Mouse (Mus musculus): ENCODE data around the gene Utp11. TPM values are rescaled to one million over a fixed set of nuclear protein-coding genes. Genes with fewer than 3 reads are reported as not detected.

Gene Utp11
- polyA plus RNA-seq, 1 experiment, result 0.85 TPM

- H3K36me3 ChIP-seq (ENCODE audit: control insufficient read depth, insufficient read depth, low read length), result peaks cover 56% of the 10 kb centered on the region
- no peaks in the 10 kb centered on the region for H3K27me3 ChIP-seq (ENCODE audit: control insufficient read depth, insufficient read depth, low read length)
- H3K27ac ChIP-seq (ENCODE audit: insufficient read depth, low read depth, low read length), result no peak overlapping the region
- TF ChIP-seq POLR2A (IDR thresholded peaks at IDR 0.05; ENCODE audit: low read depth, low read length) (no peak), CTCF (IDR thresholded peaks at IDR 0.05; ENCODE audit: extremely low read depth, insufficient read length, insufficient replicate concordance, low read depth, low read length) (no peak)
- WGBS, result 38% methylated on average over 4 of the region's 4 CpGs
- H3K4me1 ChIP-seq (ENCODE audit: control insufficient read depth, insufficient read depth, insufficient read length, low read length), result no peaks in the 10 kb centered on the region
- no peak overlapping the region for H3K4me3 ChIP-seq (ENCODE audit: low read depth, low read length)
Observed at GRCm38 (mm10) chr4:124683474-124683873, 9.9 kb downstream of the Utp11 start.

- Histone ChIP-seq H3K4me1 (ENCODE audit: control insufficient read depth, insufficient read depth, insufficient read length, low read length) (no peaks in the 10 kb centered on the region), H3K27me3 (ENCODE audit: control insufficient read depth, insufficient read depth, low read length) (no peaks in the 10 kb centered on the region), H3K27ac (ENCODE audit: insufficient read depth, low read depth, low read length) (no peak overlapping the region), H3K4me3 (ENCODE audit: low read depth, low read length) (no peak overlapping the region), H3K36me3 (ENCODE audit: control insufficient read depth, insufficient read depth, low read length) (peaks cover 60% of the 10 kb centered on the region)
- TF ChIP-seq POLR2A (IDR thresholded peaks at IDR 0.05; ENCODE audit: low read depth, low read length) (no peak), CTCF (IDR thresholded peaks at IDR 0.05; ENCODE audit: extremely low read depth, insufficient read length, insufficient replicate concordance, low read depth, low read length) (no peak)
- WGBS, result 55% methylated on average over 7 of the region's 7 CpGs
Observed at GRCm38 (mm10) chr4:124682270-124682669, 11.1 kb downstream of the Utp11 start.

GRCm38 (mm10) chr4:124675958-124676357 lies 17.4 kb downstream of the Utp11 start:
- peaks cover 24% of the 10 kb centered on the region for H3K36me3 ChIP-seq (ENCODE audit: control insufficient read depth, insufficient read depth, low read length)
- H3K27me3 ChIP-seq (ENCODE audit: control insufficient read depth, insufficient read depth, low read length), result peaks cover 9% of the 10 kb centered on the region
- H3K4me3 ChIP-seq (ENCODE audit: low read depth, low read length), result no peak overlapping the region
- TF ChIP-seq POLR2A (IDR thresholded peaks at IDR 0.05; ENCODE audit: low read depth, low read length) (no peak), CTCF (IDR thresholded peaks at IDR 0.05; ENCODE audit: extremely low read depth, insufficient read length, insufficient replicate concordance, low read depth, low read length) (no peak)
- H3K27ac ChIP-seq (ENCODE audit: insufficient read depth, low read depth, low read length), result no peak overlapping the region
- 88% methylated on average over 6 of the region's 6 CpGs for WGBS
- no peaks in the 10 kb centered on the region for H3K4me1 ChIP-seq (ENCODE audit: control insufficient read depth, insufficient read depth, insufficient read length, low read length)

- Histone ChIP-seq H3K4me1 (ENCODE audit: control insufficient read depth, insufficient read depth, insufficient read length, low read length) (no peaks in the 10 kb centered on the region), H3K36me3 (ENCODE audit: control insufficient read depth, insufficient read depth, low read length) (peaks cover 16% of the 10 kb centered on the region), H3K27ac (ENCODE audit: insufficient read depth, low read depth, low read length) (no peak overlapping the region), H3K27me3 (ENCODE audit: control insufficient read depth, insufficient read depth, low read length) (peaks cover 9% of the 10 kb centered on the region), H3K4me3 (ENCODE audit: low read depth, low read length) (no peak overlapping the region)
- WGBS, result 5% methylated on average over 4 of the region's 4 CpGs
- TF ChIP-seq CTCF (IDR thresholded peaks at IDR 0.05; ENCODE audit: extremely low read depth, insufficient read length, insufficient replicate concordance, low read depth, low read length), result peak; percentile 80
- TF ChIP-seq POLR2A (IDR thresholded peaks at IDR 0.05; ENCODE audit: low read depth, low read length), result no peak
Observed at GRCm38 (mm10) chr4:124675037-124675436, 18.4 kb downstream of the Utp11 start.

- H3K36me3 ChIP-seq (ENCODE audit: control insufficient read depth, insufficient read depth, low read length), result peaks cover 12% of the 10 kb centered on the region
- no peak overlapping the region for H3K27ac ChIP-seq (ENCODE audit: insufficient read depth, low read depth, low read length)
- peaks cover 9% of the 10 kb centered on the region for H3K27me3 ChIP-seq (ENCODE audit: control insufficient read depth, insufficient read depth, low read length)
- H3K4me3 ChIP-seq (ENCODE audit: low read depth, low read length), result no peak overlapping the region
- H3K4me1 ChIP-seq (ENCODE audit: control insufficient read depth, insufficient read depth, insufficient read length, low read length), result no peaks in the 10 kb centered on the region
- TF ChIP-seq CTCF (IDR thresholded peaks at IDR 0.05; ENCODE audit: extremely low read depth, insufficient read length, insufficient replicate concordance, low read depth, low read length) (no peak), POLR2A (IDR thresholded peaks at IDR 0.05; ENCODE audit: low read depth, low read length) (no peak)
- 82% methylated on average over 17 of the region's 17 CpGs for WGBS
Observed at GRCm38 (mm10) chr4:124674334-124675032, 18.9 kb downstream of the Utp11 start.

- 8% methylated on average over 30 of the region's 31 CpGs for WGBS
- Histone ChIP-seq H3K27me3 (ENCODE audit: control insufficient read depth, insufficient read depth, low read length) (peaks cover 9% of the 10 kb centered on the region), H3K36me3 (ENCODE audit: control insufficient read depth, insufficient read depth, low read length) (0 out of 2 replicates have a peak, but pooled peaks cover 2% of the 10 kb centered on the region), H3K27ac (ENCODE audit: insufficient read depth, low read depth, low read length) (no peak overlapping the region), H3K4me1 (ENCODE audit: control insufficient read depth, insufficient read depth, insufficient read length, low read length) (no peaks in the 10 kb centered on the region), H3K4me3 (ENCODE audit: low read depth, low read length) (no peak overlapping the region)
- TF ChIP-seq CTCF (IDR thresholded peaks at IDR 0.05; ENCODE audit: extremely low read depth, insufficient read length, insufficient replicate concordance, low read depth, low read length), result no peak
- no peak for TF ChIP-seq POLR2A (IDR thresholded peaks at IDR 0.05; ENCODE audit: low read depth, low read length)
Observed at GRCm38 (mm10) chr4:124672347-124673320, 20.8 kb downstream of the Utp11 start.

GRCm38 (mm10) chr4:124671583-124671982 lies 21.8 kb downstream of the Utp11 start:
- Histone ChIP-seq H3K27ac (ENCODE audit: insufficient read depth, low read depth, low read length) (no peak overlapping the region), H3K4me3 (ENCODE audit: low read depth, low read length) (no peak overlapping the region), H3K36me3 (ENCODE audit: control insufficient read depth, insufficient read depth, low read length) (no peaks in the 10 kb centered on the region), H3K4me1 (ENCODE audit: control insufficient read depth, insufficient read depth, insufficient read length, low read length) (no peaks in the 10 kb centered on the region), H3K27me3 (ENCODE audit: control insufficient read depth, insufficient read depth, low read length) (peaks cover 9% of the 10 kb centered on the region)
- no peak for TF ChIP-seq POLR2A (IDR thresholded peaks at IDR 0.05; ENCODE audit: low read depth, low read length)
- TF ChIP-seq CTCF (IDR thresholded peaks at IDR 0.05; ENCODE audit: extremely low read depth, insufficient read length, insufficient replicate concordance, low read depth, low read length), result no peak
- 24% methylated on average over 7 of the region's 7 CpGs for WGBS
